Mouse (Mus musculus) cerebellum, adult 8-10 months (tissue): ENCODE data around the gene 1700016H13Rik.

Source experiments
- DNase-seq: peaks from one replicate; pipeline ENCODE4 v3.0.0; 2022

1700016H13Rik gene

GRCm38 (mm10) chr5:103671858-103672257 is 16.0 kb upstream of the 1700016H13Rik start:
- no peak for DNase-seq

DNA sequence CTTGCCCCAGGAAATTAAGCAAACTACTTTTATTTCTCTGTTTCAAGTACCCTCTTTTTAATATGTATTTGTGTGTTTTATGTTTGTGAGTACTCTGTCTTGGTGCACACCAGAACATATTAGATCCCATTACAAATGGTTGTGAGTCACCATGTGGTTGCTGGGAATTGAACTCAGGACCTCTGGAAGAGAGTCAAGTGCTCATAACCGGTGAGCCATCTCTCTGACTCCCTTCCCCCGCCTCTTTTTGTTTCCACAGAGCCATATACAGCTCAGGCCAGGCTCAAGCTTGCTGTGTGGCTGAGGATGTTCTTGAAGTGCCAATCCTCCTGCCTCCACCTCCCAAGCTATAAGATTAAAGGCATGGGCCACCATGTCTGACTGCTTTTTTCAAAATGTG is 10.1 kb upstream of the 1700016H13Rik start:
- no peak for DNase-seq

- DNase-seq: no peak
These were observed 9.1 kb upstream of the 1700016H13Rik start for GRCm38 (mm10) chr5:103664932-103665331.

- peak; percentile 22 for DNase-seq
These were observed 3.8 kb upstream of the 1700016H13Rik start for GRCm38 (mm10) chr5:103659571-103659970.

GRCm38 (mm10) chr5:103658921-103659320 is 3.1 kb upstream of the 1700016H13Rik start:
- DNase-seq: no peak

DNA sequence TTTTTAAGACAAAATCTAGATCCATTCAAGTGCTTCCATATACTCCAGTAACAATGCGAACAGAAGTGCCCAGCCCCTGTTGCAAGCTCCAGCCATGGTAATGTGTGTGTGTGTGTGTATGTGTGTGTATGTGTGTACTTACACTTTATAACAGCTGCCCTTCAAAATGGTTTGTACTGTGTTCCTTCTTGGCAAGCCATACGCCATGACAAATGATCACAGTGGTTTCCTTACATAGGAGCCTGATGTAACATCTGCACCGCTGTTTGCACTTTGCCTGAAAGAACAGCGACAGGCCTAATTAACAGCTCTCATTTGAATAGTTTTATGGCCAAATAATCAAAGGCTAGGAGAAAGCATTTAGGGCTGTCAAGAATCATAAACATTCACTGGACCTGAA is 1.0 kb downstream of the 1700016H13Rik start:
- DNase-seq: no peak

GRCm38 (mm10) chr5:103654225-103654624 is 1.6 kb downstream of the 1700016H13Rik start:
- DNase-seq: no peak

DNA sequence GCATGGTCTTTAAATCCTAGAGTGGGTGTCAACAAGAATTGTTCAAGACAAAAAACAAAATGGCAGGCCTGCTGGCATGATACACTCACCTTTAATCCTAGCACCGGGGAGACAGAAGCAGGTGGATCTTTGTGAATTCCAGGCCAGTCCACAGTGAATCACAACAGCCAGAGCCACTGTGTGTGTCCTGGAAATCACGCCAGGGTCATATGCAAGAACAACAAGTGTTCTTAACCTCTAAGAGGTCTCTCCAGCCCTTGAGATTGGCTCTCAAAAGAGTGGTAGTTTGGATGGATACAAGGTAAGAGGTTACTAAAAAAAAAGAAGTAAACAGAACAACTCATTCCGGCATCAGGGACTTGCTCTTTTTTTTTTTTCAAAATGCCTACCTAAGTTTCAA is 8.5 kb downstream of the 1700016H13Rik start:
- no peak for DNase-seq

GRCm38 (mm10) chr5:103644167-103644566 is 11.6 kb downstream of the 1700016H13Rik start:
- no peak for DNase-seq

DNA sequence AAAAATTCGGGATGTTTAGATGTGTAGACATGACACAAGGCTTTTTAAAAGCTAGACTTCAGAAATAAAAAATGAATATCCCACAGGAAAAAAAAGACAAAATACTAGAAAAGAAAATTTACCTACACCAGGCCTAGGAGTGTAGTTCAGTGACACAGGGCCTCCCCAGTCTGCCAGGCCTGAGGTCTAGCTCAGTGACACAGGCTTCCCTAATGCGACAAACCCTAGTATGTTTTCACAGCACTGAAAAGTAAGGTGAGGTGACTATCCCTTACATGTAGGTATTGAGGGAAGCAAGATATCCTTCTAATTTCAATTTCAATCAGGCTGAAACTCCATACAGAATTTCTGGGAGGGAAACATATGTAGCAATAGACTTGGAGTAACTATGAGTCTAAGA is 18.6 kb downstream of the 1700016H13Rik start:
- DNase-seq: no peak

- DNase-seq: no peak
These were observed 25.8 kb downstream of the 1700016H13Rik start for GRCm38 (mm10) chr5:103629854-103630580.

DNA sequence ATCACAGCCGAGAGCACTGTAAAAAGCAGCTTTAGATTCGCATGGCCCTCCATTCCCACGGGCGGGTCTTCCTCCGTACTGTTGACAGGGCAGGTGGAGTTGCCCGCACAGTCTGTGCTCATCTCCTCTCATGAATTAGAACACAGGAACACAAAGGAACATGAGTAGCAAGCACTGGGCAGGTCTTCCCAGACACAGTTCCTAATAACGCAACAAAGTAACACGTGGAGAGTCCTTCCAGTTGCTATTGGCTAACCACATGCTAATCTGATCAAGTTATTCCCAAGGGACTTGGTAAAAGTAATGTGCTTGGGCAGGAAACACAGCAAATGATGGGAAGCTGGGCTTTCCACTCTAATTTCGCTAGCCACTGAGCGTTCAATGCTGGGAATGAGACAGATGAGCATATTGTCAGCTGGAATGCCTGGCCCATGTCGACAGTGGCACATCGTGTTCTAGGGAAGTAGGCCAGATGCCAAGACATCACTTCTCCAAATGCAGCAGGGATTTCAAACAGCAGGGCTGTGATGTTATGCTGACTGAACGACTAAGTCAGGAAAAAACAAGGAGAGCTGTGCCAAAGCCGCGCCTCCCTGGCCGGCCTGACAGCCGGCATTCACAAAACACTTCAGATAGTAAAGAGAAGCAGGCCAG is 26.6 kb downstream of the 1700016H13Rik start, which contains the start of gene Slc10a6:
Gene Slc10a6, minus strand, starts transcription at position 293 of the 654 bp plus-strand sequence.
- DNase-seq: no peak

DNA sequence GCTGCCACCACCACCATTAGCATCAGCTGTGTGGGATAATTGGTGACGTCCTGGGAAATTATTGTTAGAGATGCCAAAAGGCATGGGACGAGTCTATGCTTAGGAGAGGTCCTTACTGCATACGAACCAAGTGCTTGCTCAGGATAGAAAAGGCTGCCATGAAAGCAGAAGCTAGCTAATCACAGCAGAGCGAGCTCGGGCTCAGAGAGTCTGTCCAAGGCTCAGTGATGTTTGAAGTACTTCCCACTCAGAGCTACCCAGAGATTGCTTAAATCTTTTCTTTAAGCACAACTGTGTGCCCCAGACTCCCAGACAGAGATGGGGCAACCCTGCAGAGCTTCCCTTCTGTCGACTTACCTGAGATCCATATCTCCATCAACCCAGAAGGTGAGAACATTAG is 27.3 kb downstream of the 1700016H13Rik start:
- no peak for DNase-seq

GRCm38 (mm10) chr5:103624831-103625230 is 31.0 kb downstream of the 1700016H13Rik start:
- no peak for DNase-seq

DNA sequence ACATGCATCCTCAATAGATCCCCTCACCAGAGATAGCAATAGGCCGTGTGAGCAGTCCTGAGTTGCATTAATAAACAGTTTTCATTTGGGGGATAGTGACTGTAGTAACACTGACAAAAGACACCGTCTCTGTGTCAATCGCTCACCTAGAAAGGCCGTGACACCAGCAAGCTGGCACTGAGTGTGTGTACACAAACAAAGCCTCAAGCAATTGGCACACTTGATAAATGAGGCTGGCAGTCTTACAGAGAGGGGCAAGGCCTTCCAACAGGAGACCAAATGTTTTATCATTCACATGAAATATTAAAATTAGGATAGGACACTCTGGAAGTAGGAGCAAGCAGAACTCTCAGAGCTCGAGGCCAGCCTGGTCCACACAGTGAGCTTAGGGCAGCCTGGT is 33.5 kb downstream of the 1700016H13Rik start:
- no peak for DNase-seq

DNA sequence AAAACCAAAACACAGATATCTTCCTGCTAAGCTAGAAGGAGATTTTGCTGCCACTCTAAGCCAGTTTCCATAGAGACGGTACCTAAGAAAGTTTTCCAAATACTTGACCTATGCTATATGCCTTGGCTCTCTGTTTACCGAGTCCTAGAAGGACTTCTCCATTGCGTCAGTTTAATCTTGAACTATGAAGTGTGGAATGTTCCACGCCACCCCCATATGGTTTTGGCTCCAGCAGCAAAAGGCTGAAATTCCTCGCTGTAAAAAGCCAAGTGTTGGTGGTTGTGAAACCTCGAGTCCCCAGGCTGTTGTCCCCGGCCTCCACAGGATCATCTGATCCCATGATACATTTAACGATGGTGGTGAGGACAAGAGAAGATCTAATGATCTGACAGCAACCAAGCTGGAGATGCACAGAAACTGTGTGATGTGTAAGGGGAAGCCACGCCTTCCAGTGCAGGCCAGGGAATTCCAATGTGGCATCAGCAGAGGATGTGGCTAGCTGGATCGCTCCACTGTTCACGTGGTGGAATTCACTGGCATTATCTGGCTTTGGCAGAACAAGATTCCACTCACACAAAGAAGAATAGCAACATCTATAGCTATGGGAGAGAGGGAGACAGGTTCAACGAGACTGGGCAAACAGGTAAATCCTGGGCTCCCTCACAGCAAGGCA is 35.4 kb downstream of the 1700016H13Rik start:
- no peak for DNase-seq

DNA sequence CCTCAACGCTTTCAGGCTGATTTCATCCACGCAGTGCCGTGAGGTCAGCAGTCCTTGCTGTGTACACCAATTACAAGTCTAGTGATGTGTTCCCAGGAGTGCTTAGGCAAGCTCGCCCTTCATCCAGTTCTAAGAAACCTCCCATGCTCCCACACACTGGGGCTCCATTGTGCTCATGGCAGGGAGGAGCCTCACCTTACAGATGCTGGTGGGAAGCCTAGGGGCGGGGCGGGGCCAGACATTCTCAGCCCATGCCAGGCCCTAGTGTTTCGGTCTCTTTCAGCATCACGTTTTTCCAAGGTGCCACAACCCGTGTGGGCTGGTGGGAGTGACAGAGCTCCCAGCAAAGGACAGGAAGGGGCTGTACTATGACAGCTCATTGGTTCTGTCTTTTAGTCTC is 38.6 kb downstream of the 1700016H13Rik start:
- DNase-seq: no peak

GRCm38 (mm10) chr5:103614356-103614755 is 41.5 kb downstream of the 1700016H13Rik start:
- DNase-seq: no peak

DNA sequence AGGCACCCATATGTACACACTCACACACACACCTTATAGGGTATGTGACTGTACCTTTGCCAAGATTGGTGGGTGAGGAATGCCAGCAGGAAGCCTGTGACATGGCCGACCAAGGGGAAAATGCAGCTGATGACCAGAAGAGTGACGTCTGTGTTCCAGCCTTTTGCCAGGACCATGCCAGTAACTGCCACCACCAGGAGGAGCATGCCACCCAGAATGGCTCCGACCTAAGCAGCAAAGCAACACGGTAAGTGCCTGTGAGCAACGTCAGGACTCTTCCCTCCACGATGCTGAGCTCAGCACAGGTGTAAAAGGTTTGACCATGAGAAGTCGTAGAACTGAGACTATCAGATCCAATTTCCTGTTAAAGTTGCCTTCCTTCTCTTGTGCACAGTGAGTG is 43.5 kb downstream of the 1700016H13Rik start:
- no peak for DNase-seq

- no peak for DNase-seq
These were observed 44.8 kb downstream of the 1700016H13Rik start for GRCm38 (mm10) chr5:103610856-103611472.

DNA sequence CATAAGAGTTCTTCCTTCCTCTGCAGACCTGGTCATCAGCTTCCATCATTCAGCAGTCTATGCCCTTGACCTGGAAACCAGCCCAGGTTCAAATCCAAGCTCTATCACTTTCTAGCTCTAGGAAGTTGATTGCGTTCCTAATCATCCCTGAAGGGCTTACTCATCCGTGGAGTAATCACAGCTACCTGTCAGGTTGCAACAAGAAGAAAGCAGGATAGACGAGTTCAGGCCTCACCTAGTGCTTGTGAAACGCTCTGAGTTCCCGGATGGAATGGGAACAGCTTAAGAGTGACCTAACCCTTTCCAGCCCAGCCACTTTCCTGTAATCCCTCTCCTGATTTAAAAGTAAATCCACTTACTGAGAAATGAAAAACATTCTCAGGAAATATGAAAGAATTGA is 45.7 kb downstream of the 1700016H13Rik start:
- no peak for DNase-seq

GRCm38 (mm10) chr5:103605707-103606106 is 50.1 kb downstream of the 1700016H13Rik start:
- no peak for DNase-seq

DNA sequence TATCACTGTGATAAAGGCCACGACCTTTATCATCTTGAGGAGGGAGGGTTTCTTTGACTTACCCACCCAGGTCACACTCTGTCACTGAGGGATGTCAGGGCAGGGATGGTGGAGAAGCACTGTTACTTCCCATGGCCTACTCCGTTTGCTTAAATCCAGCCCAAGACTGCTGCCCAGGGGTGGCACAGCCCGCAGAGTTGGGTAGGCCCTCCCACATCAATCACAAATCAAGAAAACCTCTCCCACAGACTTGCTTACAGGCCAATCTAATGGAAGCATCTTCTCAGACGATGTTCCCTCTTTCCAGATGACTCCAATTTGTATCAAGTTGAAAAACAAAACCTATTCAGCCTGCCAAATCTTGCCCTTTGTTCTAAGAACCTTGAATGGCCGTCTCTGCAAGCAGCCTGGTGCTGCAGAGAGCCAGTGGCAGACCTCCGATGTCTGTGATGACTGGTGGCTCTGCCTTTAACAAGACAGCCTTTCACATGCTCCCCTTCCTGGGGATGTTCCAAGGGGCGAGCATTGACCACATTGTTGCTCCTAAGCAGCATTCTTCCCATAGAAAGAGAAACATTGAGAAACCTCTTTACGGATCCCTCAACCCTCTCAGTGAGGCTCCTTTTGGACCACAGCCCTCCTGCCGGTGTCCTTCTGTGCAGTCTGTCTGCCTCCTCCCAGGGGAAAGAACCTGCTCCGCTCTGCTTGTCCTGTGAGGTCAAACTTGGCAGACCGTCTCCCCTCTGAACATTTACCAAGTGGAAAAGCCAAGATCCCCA is 52.5 kb downstream of the 1700016H13Rik start:
- DNase-seq: no peak
